Mouse (Mus musculus) erythroblast, embryonic 14.5 days (primary cell): ENCODE measurements around the gene Eif6.

Experiments used
- GATA1 ChIP-seq: IDR thresholded peaks from 2 replicates; pipeline ENCODE4 v1.6.1; 2012; ENCODE audit warnings: low read length, inconsistent platforms, mixed read lengths
- TAL1 ChIP-seq: IDR thresholded peaks from 3 replicates; pipeline ENCODE4 v1.6.1; 2012; ENCODE audit warnings: low read length, inconsistent platforms, mixed read lengths

GRCm38 (mm10) chr2:155792899-155793298 lies 33.8 kb downstream of the Eif6 start:
- TF ChIP-seq TAL1 (no peak), GATA1 (no peak)
